Mouse (Mus musculus) thymus, adult 2 months (tissue): Measurements from ENCODE around the gene Pde8a.

Experiments used
- CTCF ChIP-seq: fragments of 200-500 bp; IDR thresholded peaks from 2 replicates; pipeline ENCODE4 v1.5.1; 2012; ENCODE audit warnings: mild to moderate bottlenecking, control low read depth, low read length, moderate library complexity, borderline replicate concordance; ENCODE audit not compliant: control insufficient read depth, poor library complexity, insufficient read depth; ENCODE audit errors: extremely low read depth
- POLR2A ChIP-seq: fragments of 200-500 bp; IDR thresholded peaks from 2 replicates; pipeline ENCODE4 v1.6.1; 2012; ENCODE audit warnings: mild to moderate bottlenecking, low read length, control low read depth, moderate library complexity; ENCODE audit not compliant: control insufficient read depth, poor library complexity, insufficient read depth; ENCODE audit errors: extremely low read depth

- TF ChIP-seq POLR2A: no peak
- TF ChIP-seq CTCF: no peak
These were observed 30.8 kb upstream of the Pde8a start for GRCm38 (mm10) chr7:81182492-81183175.
